Mouse (Mus musculus): ENCODE measurements around the gene Gm20538. TPM values are rescaled to one million over a fixed set of nuclear protein-coding genes. Genes with fewer than 3 reads are reported as not detected.

The Gm20538 gene
- polyA plus RNA-seq, 1 experiment from 2014 or later: not detected

GRCm38 (mm10) chr19:44515769-44516168, 36.9 kb downstream of the Gm20538 start:
- no peak overlapping the region for H3K27ac ChIP-seq (ENCODE audit: low read length)
- H3K4me3 ChIP-seq (ENCODE audit: low read length): no peak overlapping the region
- peaks cover 34% of the 10 kb centered on the region for H3K4me1 ChIP-seq (replicated peaks; ENCODE audit: control insufficient read depth, insufficient read depth, low read length)
- no peak for ATAC-seq (ENCODE audit: low read depth)
- H3K36me3 ChIP-seq (ENCODE audit: control insufficient read depth, insufficient read depth, low read length): no peaks in the 10 kb centered on the region
- H3K9me3 ChIP-seq (ENCODE audit: control insufficient read depth, low read length): no peaks in the 10 kb centered on the region
- WGBS: 50% methylated on average over 6 of the region's 6 CpGs
- H3K9ac ChIP-seq (ENCODE audit: low read length): no peak overlapping the region
- H3K27me3 ChIP-seq (ENCODE audit: control insufficient read depth, insufficient read depth, low read depth, low read length): peaks cover 35% of the 10 kb centered on the region
- H3K4me2 ChIP-seq (ENCODE audit: low read depth, low read length): no peak overlapping the region

GRCm38 (mm10) chr19:44514521-44515451, 37.8 kb downstream of the Gm20538 start:
- H3K9me3 ChIP-seq (ENCODE audit: control insufficient read depth, low read length): no peaks in the 10 kb centered on the region
- no peaks in the 10 kb centered on the region for H3K36me3 ChIP-seq (ENCODE audit: control insufficient read depth, insufficient read depth, low read length)
- H3K4me1 ChIP-seq (replicated peaks; ENCODE audit: control insufficient read depth, insufficient read depth, low read length): peaks cover 31% of the 10 kb centered on the region
- no peak overlapping the region for H3K4me3 ChIP-seq (ENCODE audit: low read length)
- peaks cover 45% of the 10 kb centered on the region for H3K27me3 ChIP-seq (ENCODE audit: control insufficient read depth, insufficient read depth, low read depth, low read length)
- WGBS: 15% methylated on average over 14 of the region's 14 CpGs
- no peak overlapping the region; the same call in 1 of the 2 replicates for H3K4me2 ChIP-seq (ENCODE audit: low read depth, low read length)
- no peak overlapping the region for H3K27ac ChIP-seq (ENCODE audit: low read length)
- no peak overlapping the region; the same call in 1 of the 2 replicates for H3K9ac ChIP-seq (ENCODE audit: low read length)
- ATAC-seq (ENCODE audit: low read depth): 0 out of 2 replicates have a peak, but pooled peaks have one; percentile 13

- H3K9me3 ChIP-seq (ENCODE audit: control insufficient read depth, low read length): no peaks in the 10 kb centered on the region
- ATAC-seq (ENCODE audit: low read depth): no peak
- no peak overlapping the region for H3K27ac ChIP-seq (ENCODE audit: low read length)
- H3K4me1 ChIP-seq (replicated peaks; ENCODE audit: control insufficient read depth, insufficient read depth, low read length): peaks cover 26% of the 10 kb centered on the region
- WGBS: 27% methylated on average over 7 of the region's 7 CpGs
- H3K4me2 ChIP-seq (ENCODE audit: low read depth, low read length): no peak overlapping the region
- H3K27me3 ChIP-seq (ENCODE audit: control insufficient read depth, insufficient read depth, low read depth, low read length): peaks cover 52% of the 10 kb centered on the region
- H3K9ac ChIP-seq (ENCODE audit: low read length): no peak overlapping the region
- H3K4me3 ChIP-seq (ENCODE audit: low read length): no peak overlapping the region
- H3K36me3 ChIP-seq (ENCODE audit: control insufficient read depth, insufficient read depth, low read length): no peaks in the 10 kb centered on the region
Observed at GRCm38 (mm10) chr19:44513921-44514482, 38.6 kb downstream of the Gm20538 start.

GRCm38 (mm10) chr19:44513054-44513833, 39.4 kb downstream of the Gm20538 start:
- no peak overlapping the region for H3K4me2 ChIP-seq (ENCODE audit: low read depth, low read length)
- no peak overlapping the region for H3K9ac ChIP-seq (ENCODE audit: low read length)
- H3K4me3 ChIP-seq (ENCODE audit: low read length): no peak overlapping the region
- H3K4me1 ChIP-seq (replicated peaks; ENCODE audit: control insufficient read depth, insufficient read depth, low read length): peaks cover 26% of the 10 kb centered on the region
- H3K36me3 ChIP-seq (ENCODE audit: control insufficient read depth, insufficient read depth, low read length): no peaks in the 10 kb centered on the region
- peaks cover 57% of the 10 kb centered on the region for H3K27me3 ChIP-seq (ENCODE audit: control insufficient read depth, insufficient read depth, low read depth, low read length)
- 44% methylated on average over 11 of the region's 11 CpGs for WGBS
- no peak overlapping the region for H3K27ac ChIP-seq (ENCODE audit: low read length)
- no peak for ATAC-seq (ENCODE audit: low read depth)
- no peaks in the 10 kb centered on the region for H3K9me3 ChIP-seq (ENCODE audit: control insufficient read depth, low read length)

- Histone ChIP-seq H3K9ac (ENCODE audit: low read length) (no peak overlapping the region), H3K4me1 (replicated peaks; ENCODE audit: control insufficient read depth, insufficient read depth, low read length) (peaks cover 26% of the 10 kb centered on the region), H3K27me3 (ENCODE audit: control insufficient read depth, insufficient read depth, low read depth, low read length) (peaks cover 57% of the 10 kb centered on the region), H3K4me3 (ENCODE audit: low read length) (no peak overlapping the region), H3K27ac (ENCODE audit: low read length) (no peak overlapping the region), H3K9me3 (ENCODE audit: control insufficient read depth, low read length) (no peaks in the 10 kb centered on the region), H3K4me2 (ENCODE audit: low read depth, low read length) (no peak overlapping the region), H3K36me3 (ENCODE audit: control insufficient read depth, insufficient read depth, low read length) (no peaks in the 10 kb centered on the region)
- WGBS: 49% methylated on average over 5 of the region's 5 CpGs
- ATAC-seq (ENCODE audit: low read depth): no peak
Observed at GRCm38 (mm10) chr19:44512601-44513000, 40.0 kb downstream of the Gm20538 start.

- no peak overlapping the region for H3K27ac ChIP-seq (ENCODE audit: low read length)
- no peaks in the 10 kb centered on the region for H3K36me3 ChIP-seq (ENCODE audit: control insufficient read depth, insufficient read depth, low read length)
- H3K9me3 ChIP-seq (ENCODE audit: control insufficient read depth, low read length): no peaks in the 10 kb centered on the region
- ATAC-seq (ENCODE audit: low read depth): peak; percentile 49
- peaks cover 26% of the 10 kb centered on the region for H3K4me1 ChIP-seq (replicated peaks; ENCODE audit: control insufficient read depth, insufficient read depth, low read length)
- H3K4me2 ChIP-seq (ENCODE audit: low read depth, low read length): peak overlapping the region; percentile 62
- peak overlapping the region; percentile 12; the same call in 1 of the 2 replicates for H3K9ac ChIP-seq (ENCODE audit: low read length)
- peaks cover 57% of the 10 kb centered on the region for H3K27me3 ChIP-seq (ENCODE audit: control insufficient read depth, insufficient read depth, low read depth, low read length)
- WGBS: 1% methylated on average over 66 of the region's 66 CpGs
- H3K4me3 ChIP-seq (ENCODE audit: low read length): peak overlapping the region; percentile 44
Observed at GRCm38 (mm10) chr19:44511451-44512231, 41.0 kb downstream of the Gm20538 start.

GRCm38 (mm10) chr19:44510534-44511175, 42.0 kb downstream of the Gm20538 start:
- Histone ChIP-seq H3K27ac (ENCODE audit: low read length) (no peak overlapping the region), H3K4me3 (ENCODE audit: low read length) (no peak overlapping the region), H3K4me1 (replicated peaks; ENCODE audit: control insufficient read depth, insufficient read depth, low read length) (peaks cover 24% of the 10 kb centered on the region), H3K36me3 (ENCODE audit: control insufficient read depth, insufficient read depth, low read length) (no peaks in the 10 kb centered on the region), H3K9me3 (ENCODE audit: control insufficient read depth, low read length) (no peaks in the 10 kb centered on the region), H3K4me2 (ENCODE audit: low read depth, low read length) (peak overlapping the region; percentile 62), H3K9ac (ENCODE audit: low read length) (no peak overlapping the region), H3K27me3 (ENCODE audit: control insufficient read depth, insufficient read depth, low read depth, low read length) (peaks cover 53% of the 10 kb centered on the region)
- WGBS: 5% methylated on average over 12 of the region's 12 CpGs
- ATAC-seq (ENCODE audit: low read depth): no peak

- Histone ChIP-seq H3K27me3 (ENCODE audit: control insufficient read depth, insufficient read depth, low read depth, low read length) (peaks cover 3% of the 10 kb centered on the region; the same call in 1 of the 2 replicates), H3K9me3 (ENCODE audit: control insufficient read depth, low read length) (no peaks in the 10 kb centered on the region), H3K4me2 (ENCODE audit: low read depth, low read length) (no peak overlapping the region), H3K9ac (ENCODE audit: low read length) (no peak overlapping the region), H3K4me3 (ENCODE audit: low read length) (no peak overlapping the region), H3K36me3 (ENCODE audit: control insufficient read depth, insufficient read depth, low read length) (no peaks in the 10 kb centered on the region), H3K27ac (ENCODE audit: low read length) (no peak overlapping the region), H3K4me1 (replicated peaks; ENCODE audit: control insufficient read depth, insufficient read depth, low read length) (peaks cover 6% of the 10 kb centered on the region)
- ATAC-seq (ENCODE audit: low read depth): peak; percentile 56; the same call in 1 of the 2 replicates
- 43% methylated on average over 4 of the region's 4 CpGs for WGBS
Observed at GRCm38 (mm10) chr19:44502741-44503140, 49.9 kb downstream of the Gm20538 start.

Data from lung, embryonic 16.5 days (tissue).